Mouse (Mus musculus) liver, embryonic 18 days (tissue): Measurements from ENCODE around the gene A030003K21Rik. TPM values are rescaled to one million over a fixed set of nuclear protein-coding genes. Genes with fewer than 3 reads are reported as not detected.

Source experiments
- polyA plus RNA-seq: library from polyadenylated mRNA; depleted of rRNA; stranded (reverse); fragments of >200 nt; gene quantifications from 2 replicates; pipeline ENCODE4 v1.2.3, GENCODE M21; 2012; rRNA removed

The A030003K21Rik gene
- polyA plus RNA-seq: not detected in 2 replicates

DNA sequence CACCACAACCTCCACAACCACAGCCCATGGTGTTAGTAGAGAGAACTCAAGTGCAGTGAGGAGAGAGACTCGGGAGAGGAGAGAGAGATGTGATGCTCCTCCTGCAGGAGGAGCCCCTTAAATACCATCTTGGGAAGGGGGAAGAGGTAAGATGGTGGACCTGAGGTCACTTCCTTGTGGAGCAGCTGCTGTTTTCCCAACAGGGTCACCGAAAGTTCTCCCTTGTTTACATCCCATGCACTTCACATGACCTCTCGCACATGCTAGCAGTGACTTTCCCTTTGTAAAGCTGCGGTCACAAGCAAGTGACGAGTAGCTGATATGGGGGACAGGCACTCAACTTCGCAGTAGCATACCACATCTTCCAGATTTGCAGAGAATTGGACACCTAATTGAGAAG lies at the start of gene A030003K21Rik:
TSS of gene A030003K21Rik (minus strand) at position 94 of the 400 bp plus-strand sequence.

DNA sequence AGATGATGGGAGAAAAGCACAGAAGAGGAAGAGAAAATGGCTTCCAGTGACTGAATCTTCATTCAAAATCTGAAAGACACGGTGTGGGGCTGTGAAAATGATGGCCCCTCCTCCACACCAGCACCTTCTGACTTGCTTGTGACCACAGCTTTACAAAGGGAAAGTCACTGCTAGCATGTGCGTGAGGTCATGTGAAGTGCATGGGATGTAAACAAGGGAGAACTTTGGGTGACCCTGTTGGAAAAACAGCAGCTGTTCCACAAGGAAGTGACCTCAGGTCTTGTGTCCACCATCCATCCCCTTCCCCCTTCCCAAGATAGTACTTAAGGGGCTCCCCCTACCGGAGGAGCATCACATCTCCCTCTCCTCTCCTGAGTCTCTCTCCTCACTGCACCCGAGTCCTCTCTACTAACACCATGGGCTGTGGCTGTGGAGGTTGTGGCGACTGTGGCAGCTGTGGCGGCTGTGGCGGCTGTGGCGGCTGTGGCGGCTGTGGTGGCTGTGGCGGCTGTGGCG lies 16.7 kb upstream of the A030003K21Rik start, which contains the start of gene Gm47955:
TSS of gene Gm47955 (plus strand) at position 417 of the 516 bp plus-strand sequence.

DNA sequence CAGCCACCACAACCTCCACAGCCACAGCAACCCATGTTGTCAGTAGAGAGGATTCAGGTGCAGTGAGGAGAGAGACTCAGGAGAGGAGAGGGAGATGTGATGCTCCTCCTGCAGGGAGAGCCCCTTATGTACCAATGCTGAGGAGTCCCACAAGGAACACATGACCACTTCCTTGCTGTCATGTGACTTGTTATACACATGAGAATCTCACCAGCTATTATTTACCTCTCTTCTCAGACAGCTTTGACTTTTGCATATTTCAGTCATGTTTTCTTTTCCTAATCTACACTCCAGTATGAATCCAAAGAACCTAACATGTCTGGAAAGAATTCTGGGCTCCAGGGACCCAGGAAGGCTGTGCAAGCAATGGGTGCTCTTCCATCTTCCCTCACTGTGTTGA lies 12.7 kb upstream of the A030003K21Rik start, which contains the start of gene Gm7544:
TSS of gene Gm7544 (minus strand) at position 101 of the 400 bp plus-strand sequence.

DNA sequence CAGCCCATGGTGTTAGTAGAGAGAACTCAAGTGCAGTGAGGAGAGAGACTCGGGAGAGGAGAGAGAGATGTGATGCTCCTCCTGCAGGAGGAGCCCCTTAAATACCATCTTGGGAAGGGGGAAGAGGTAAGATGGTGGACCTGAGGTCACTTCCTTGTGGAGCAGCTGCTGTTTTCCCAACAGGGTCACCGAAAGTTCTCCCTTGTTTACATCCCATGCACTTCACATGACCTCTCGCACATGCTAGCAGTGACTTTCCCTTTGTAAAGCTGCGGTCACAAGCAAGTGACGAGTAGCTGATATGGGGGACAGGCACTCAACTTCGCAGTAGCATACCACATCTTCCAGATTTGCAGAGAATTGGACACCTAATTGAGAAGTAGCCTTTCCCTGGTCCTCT lies 11.9 kb downstream of the A030003K21Rik start, which contains the start of gene Gm6217:
TSS of gene Gm6217 (minus strand) at position 74 of the 400 bp plus-strand sequence.

DNA sequence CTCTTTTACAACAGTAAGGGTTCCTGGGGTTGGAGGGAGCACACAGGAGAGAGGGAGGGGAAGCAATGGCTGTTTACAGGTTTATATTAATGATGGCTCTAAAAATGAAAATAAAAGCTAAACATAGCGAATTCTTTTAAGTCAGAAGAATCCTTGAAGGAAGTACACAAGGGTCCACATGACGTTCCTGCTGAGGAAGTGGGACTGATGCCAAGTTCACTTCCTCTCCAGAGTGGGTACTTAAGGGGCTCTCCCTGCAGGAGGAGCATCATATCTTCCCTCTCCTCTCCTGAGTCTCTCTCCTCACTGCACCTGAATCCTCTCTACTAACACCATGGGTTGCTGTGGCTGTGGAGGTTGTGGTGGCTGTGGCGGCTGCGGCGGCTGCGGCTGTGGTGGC lies 18.5 kb downstream of the A030003K21Rik start, which contains the start of gene A030014E15Rik:
TSS of gene A030014E15Rik (plus strand) at position 268 of the 400 bp plus-strand sequence.

DNA sequence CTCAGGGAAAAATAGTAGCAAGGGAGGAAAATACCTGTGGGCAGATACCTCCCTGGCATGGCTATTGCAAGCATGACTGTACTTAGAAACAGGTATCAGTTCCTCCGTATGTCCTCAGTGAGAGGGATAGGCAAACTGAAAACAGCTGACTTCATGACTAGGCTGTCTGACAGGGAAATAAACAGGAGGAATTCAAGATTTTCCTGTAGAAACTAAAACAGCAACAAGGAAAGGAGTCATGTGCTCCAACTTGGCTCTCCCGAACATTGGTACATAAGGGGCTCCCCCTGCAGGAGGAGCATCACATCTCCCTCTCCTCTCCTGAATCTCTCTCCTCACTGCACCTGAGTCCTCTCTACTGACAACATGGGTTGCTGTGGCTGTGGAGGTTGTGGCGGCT lies 30.2 kb downstream of the A030003K21Rik start, which contains the start of gene A030005L19Rik:
TSS of gene A030005L19Rik (plus strand) at position 301 of the 400 bp plus-strand sequence.

Other genes starting within 250 kb of the A030003K21Rik start
- gene Mff, start 218.5 kb downstream of the A030003K21Rik start, polyA plus RNA-seq: 64.2 and 65.1 TPM in 2 replicates
- gene Tm4sf20, start 174.9 kb downstream of the A030003K21Rik start, polyA plus RNA-seq: 0.30 TPM in 1 of 2 replicates, not detected in the other
- gene Gm47791, start 172.1 kb downstream of the A030003K21Rik start, polyA plus RNA-seq: not detected in 2 replicates
- gene Agfg1, start 103.9 kb downstream of the A030003K21Rik start, polyA plus RNA-seq: 23.7 and 25.0 TPM in 2 replicates
- 0.78 and 0.95 TPM in 2 replicates for gene A030005L19Rik, start 30.1 kb downstream of the A030003K21Rik start, polyA plus RNA-seq
- 0.04 and 0.09 TPM in 2 replicates for gene A030014E15Rik, start 18.5 kb downstream of the A030003K21Rik start, polyA plus RNA-seq
- not detected in 2 replicates for gene Gm6217, start 12.0 kb downstream of the A030003K21Rik start, polyA plus RNA-seq
- not detected in 2 replicates for gene Gm7544, start 12.6 kb upstream of the A030003K21Rik start, polyA plus RNA-seq
- gene Gm47955, start 16.9 kb upstream of the A030003K21Rik start, polyA plus RNA-seq: not detected in 2 replicates
- not detected in 2 replicates for gene Gm47959, start 57.2 kb upstream of the A030003K21Rik start, polyA plus RNA-seq
- gene Slc19a3, start 95.1 kb upstream of the A030003K21Rik start, polyA plus RNA-seq: 0.10 and 0.13 TPM in 2 replicates
- gene Krtap28-10, start 99.1 kb upstream of the A030003K21Rik start, polyA plus RNA-seq: not detected in 2 replicates
- not detected in 2 replicates for gene Gm47969, start 101.5 kb upstream of the A030003K21Rik start, polyA plus RNA-seq
- not detected in 2 replicates for gene A030005K14Rik, start 116.0 kb upstream of the A030003K21Rik start, polyA plus RNA-seq
- gene Krtap28-13, start 117.5 kb upstream of the A030003K21Rik start, polyA plus RNA-seq: 0.07 TPM in 1 of 2 replicates, not detected in the other
- gene Ccl20, start 173.4 kb upstream of the A030003K21Rik start, polyA plus RNA-seq: 0.16 and 0.19 TPM in 2 replicates
- 0.03 TPM in 1 of 2 replicates, not detected in the other for gene Daw1, start 216.4 kb upstream of the A030003K21Rik start, polyA plus RNA-seq